Mouse (Mus musculus) embryonic facial prominence, embryonic 11.5 days (tissue): ENCODE measurements around the gene Nek4. TPM values are rescaled to one million over a fixed set of nuclear protein-coding genes. Genes with fewer than 3 reads are reported as not detected.

Experiments
- polyA plus RNA-seq: library from polyadenylated mRNA; unstranded; fragments of >200 nt; fragmentation: Nextera tagmentation; extraction: Ambion mirVana; gene quantifications from 2 replicates; pipeline ENCODE4 v1.2.1, GENCODE M21; 2014

Gene Nek4
- polyA plus RNA-seq, 1 experiment from 2014 or later = 14.0 TPM

Other genes starting within 250 kb of the Nek4 start
- gene Sfmbt1, start 236.5 kb upstream of the Nek4 start, polyA plus RNA-seq = 18.5 and 20.5 TPM in 2 replicates
- gene Tmem110, start 125.8 kb upstream of the Nek4 start, polyA plus RNA-seq = 31.1 and 36.1 TPM in 2 replicates
- 0.57 and 0.95 TPM in 2 replicates for gene Mustn1, start 72.2 kb upstream of the Nek4 start, polyA plus RNA-seq
- gene Itih4, start 64.9 kb upstream of the Nek4 start, polyA plus RNA-seq = not detected in 2 replicates
- 0.28 and 0.32 TPM in 2 replicates for gene Itih3, start 27.6 kb upstream of the Nek4 start, polyA plus RNA-seq
- gene Itih1, start 8.1 kb upstream of the Nek4 start, polyA plus RNA-seq = not detected in 2 replicates
- gene Glt8d1, start 50.0 kb downstream of the Nek4 start, polyA plus RNA-seq = 59.4 and 59.8 TPM in 2 replicates
- 293 and 321 TPM in 2 replicates for gene Spcs1, start 50.3 kb downstream of the Nek4 start, polyA plus RNA-seq
- 123 and 125 TPM in 2 replicates for gene Pbrm1, start 67.8 kb downstream of the Nek4 start, polyA plus RNA-seq
- 113 and 129 TPM in 2 replicates for gene Gnl3, start 67.8 kb downstream of the Nek4 start, polyA plus RNA-seq
- 56.8 and 62.3 TPM in 2 replicates for gene Smim4, start 177.6 kb downstream of the Nek4 start, polyA plus RNA-seq
- gene Nt5dc2, start 179.7 kb downstream of the Nek4 start, polyA plus RNA-seq = 462 and 510 TPM in 2 replicates
- gene Stab1, start 217.3 kb downstream of the Nek4 start, polyA plus RNA-seq = 19.8 and 23.6 TPM in 2 replicates